Mouse (Mus musculus): ENCODE data around the gene Homez. TPM values are rescaled to one million over a fixed set of nuclear protein-coding genes. Genes with fewer than 3 reads are reported as not detected.

The Homez gene
- polyA plus RNA-seq, 1 experiment, result 5.2 TPM

- Histone ChIP-seq H3K27ac (ENCODE audit: insufficient read depth, low read depth, low read length) (no peak overlapping the region), H3K4me1 (ENCODE audit: control insufficient read depth, insufficient read depth, low read length) (no peaks in the 10 kb centered on the region), H3K4me3 (ENCODE audit: insufficient read depth, low read length) (no peak overlapping the region)
- TF ChIP-seq CTCF (IDR thresholded peaks at IDR 0.05; ENCODE audit: low read depth, low read length) (no peak), POLR2A (IDR thresholded peaks at IDR 0.05; ENCODE audit: borderline replicate concordance, low read depth, low read length) (no peak)
Measured at GRCm38 (mm10) chr14:54857891-54858290, 12.9 kb downstream of the Homez start.

DNA sequence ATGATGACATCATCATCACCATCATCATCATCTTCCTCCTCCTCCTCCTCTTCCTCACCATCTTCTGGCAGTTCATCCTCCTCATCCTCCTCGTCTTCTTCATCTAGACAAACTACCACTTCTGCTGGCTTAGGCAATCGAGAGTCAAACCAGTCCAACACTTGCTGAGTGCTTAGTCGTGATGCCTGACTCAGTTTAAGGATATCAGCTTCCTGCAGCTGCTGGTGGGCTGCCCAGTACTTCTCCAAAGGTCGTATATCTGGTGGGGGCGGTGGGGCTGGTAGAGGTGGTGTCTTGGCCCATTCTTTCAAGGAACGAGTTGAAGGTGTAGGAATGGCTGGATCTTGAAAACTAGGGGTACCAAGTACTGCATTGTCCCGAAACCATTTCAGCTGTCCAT lies 14.1 kb downstream of the Homez start:
- Histone ChIP-seq H3K27ac (ENCODE audit: insufficient read depth, low read depth, low read length) (no peak overlapping the region), H3K4me3 (ENCODE audit: insufficient read depth, low read length) (no peak overlapping the region), H3K4me1 (ENCODE audit: control insufficient read depth, insufficient read depth, low read length) (no peaks in the 10 kb centered on the region)
- no peak for TF ChIP-seq CTCF (IDR thresholded peaks at IDR 0.05; ENCODE audit: low read depth, low read length)
- TF ChIP-seq POLR2A (IDR thresholded peaks at IDR 0.05; ENCODE audit: borderline replicate concordance, low read depth, low read length), result no peak

DNA sequence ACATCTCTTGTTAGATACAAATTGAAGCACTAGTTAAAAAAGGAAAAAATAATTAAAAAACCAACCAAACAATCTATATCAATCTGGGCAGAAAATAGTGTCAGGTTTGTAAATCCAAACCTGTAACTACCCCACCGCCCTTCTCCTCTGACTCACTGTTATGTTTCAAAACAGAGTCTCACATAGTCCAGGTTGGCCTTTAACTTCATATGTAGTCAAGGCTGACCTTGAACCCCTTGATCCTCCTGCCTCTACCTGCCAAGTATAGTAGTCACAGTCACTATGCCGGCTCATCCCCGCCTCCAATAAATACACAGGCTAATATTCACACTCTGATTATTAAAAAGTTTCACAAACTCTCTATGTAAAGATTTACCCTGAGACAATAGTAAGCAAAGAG lies 15.0 kb downstream of the Homez start:
- no peaks in the 10 kb centered on the region for H3K4me1 ChIP-seq (ENCODE audit: control insufficient read depth, insufficient read depth, low read length)
- no peak overlapping the region for H3K27ac ChIP-seq (ENCODE audit: insufficient read depth, low read depth, low read length)
- no peak for TF ChIP-seq POLR2A (IDR thresholded peaks at IDR 0.05; ENCODE audit: borderline replicate concordance, low read depth, low read length)
- no peak for TF ChIP-seq CTCF (IDR thresholded peaks at IDR 0.05; ENCODE audit: low read depth, low read length)
- no peak overlapping the region for H3K4me3 ChIP-seq (ENCODE audit: insufficient read depth, low read length)

- H3K4me3 ChIP-seq (ENCODE audit: insufficient read depth, low read length), result no peak overlapping the region
- H3K4me1 ChIP-seq (ENCODE audit: control insufficient read depth, insufficient read depth, low read length), result peaks cover 2% of the 10 kb centered on the region; the same call in 1 of the 2 replicates
- H3K27ac ChIP-seq (ENCODE audit: insufficient read depth, low read depth, low read length), result no peak overlapping the region
- no peak for TF ChIP-seq POLR2A (IDR thresholded peaks at IDR 0.05; ENCODE audit: borderline replicate concordance, low read depth, low read length)
- TF ChIP-seq CTCF (IDR thresholded peaks at IDR 0.05; ENCODE audit: low read depth, low read length), result no peak
Measured at GRCm38 (mm10) chr14:54843461-54843860, 27.3 kb downstream of the Homez start.

- H3K4me3 ChIP-seq (ENCODE audit: insufficient read depth, low read length), result no peak overlapping the region
- TF ChIP-seq POLR2A (IDR thresholded peaks at IDR 0.05; ENCODE audit: borderline replicate concordance, low read depth, low read length), result no peak
- no peak for TF ChIP-seq CTCF (IDR thresholded peaks at IDR 0.05; ENCODE audit: low read depth, low read length)
- H3K4me1 ChIP-seq (ENCODE audit: control insufficient read depth, insufficient read depth, low read length), result no peaks in the 10 kb centered on the region
- H3K27ac ChIP-seq (ENCODE audit: insufficient read depth, low read depth, low read length), result no peak overlapping the region
Measured at GRCm38 (mm10) chr14:54823716-54824115, 47.0 kb downstream of the Homez start.

DNA sequence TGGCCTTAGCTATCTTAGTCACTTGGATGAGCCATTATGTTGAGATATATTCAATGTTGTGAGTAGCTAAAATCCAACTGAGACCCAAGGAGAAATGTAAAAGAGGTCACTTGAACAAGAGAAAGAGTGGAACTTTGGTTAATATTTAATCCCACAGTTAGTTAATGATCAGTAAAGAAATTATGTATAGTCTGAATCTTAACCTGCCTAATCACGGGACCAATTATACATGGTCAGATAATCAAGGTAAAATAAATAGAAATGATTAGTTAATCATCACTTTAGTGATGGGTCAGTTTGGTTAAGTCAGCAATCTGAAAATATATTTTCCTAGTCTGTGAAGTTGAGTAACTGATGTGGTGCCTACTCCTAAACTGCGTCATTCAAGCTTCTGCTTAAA lies 48.5 kb downstream of the Homez start:
- TF ChIP-seq POLR2A (IDR thresholded peaks at IDR 0.05; ENCODE audit: borderline replicate concordance, low read depth, low read length) (no peak), CTCF (IDR thresholded peaks at IDR 0.05; ENCODE audit: low read depth, low read length) (no peak)
- no peak overlapping the region for H3K27ac ChIP-seq (ENCODE audit: insufficient read depth, low read depth, low read length)
- no peak overlapping the region for H3K4me3 ChIP-seq (ENCODE audit: insufficient read depth, low read length)
- H3K4me1 ChIP-seq (ENCODE audit: control insufficient read depth, insufficient read depth, low read length), result no peaks in the 10 kb centered on the region

- no peak overlapping the region for H3K27ac ChIP-seq (ENCODE audit: insufficient read depth, low read depth, low read length)
- no peak overlapping the region for H3K4me3 ChIP-seq (ENCODE audit: insufficient read depth, low read length)
- no peaks in the 10 kb centered on the region for H3K4me1 ChIP-seq (ENCODE audit: control insufficient read depth, insufficient read depth, low read length)
- TF ChIP-seq CTCF (IDR thresholded peaks at IDR 0.05; ENCODE audit: low read depth, low read length) (no peak), POLR2A (IDR thresholded peaks at IDR 0.05; ENCODE audit: borderline replicate concordance, low read depth, low read length) (no peak)
Measured at GRCm38 (mm10) chr14:54817791-54818190, 53.0 kb downstream of the Homez start.

DNA sequence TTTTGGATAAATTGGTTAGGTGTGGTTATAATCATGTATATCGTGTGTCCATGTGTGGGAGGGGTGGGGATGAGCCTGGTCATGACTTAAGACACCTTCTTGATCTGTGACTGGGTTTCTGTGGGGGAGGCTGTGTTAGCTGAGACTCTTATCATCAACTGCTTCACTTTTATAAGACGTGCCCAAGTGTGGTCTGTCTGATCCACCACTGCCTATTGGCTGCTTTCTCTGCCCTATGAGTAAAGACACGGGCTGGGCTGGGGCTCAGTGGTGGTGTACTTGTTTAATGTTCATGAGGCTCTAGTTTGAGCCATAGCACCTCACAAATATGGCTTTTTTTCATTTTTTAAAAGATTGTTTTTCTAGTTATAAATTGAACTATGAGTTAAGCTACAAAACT lies 55.0 kb downstream of the Homez start:
- Histone ChIP-seq H3K4me1 (ENCODE audit: control insufficient read depth, insufficient read depth, low read length) (no peaks in the 10 kb centered on the region), H3K27ac (ENCODE audit: insufficient read depth, low read depth, low read length) (no peak overlapping the region), H3K4me3 (ENCODE audit: insufficient read depth, low read length) (no peak overlapping the region)
- TF ChIP-seq CTCF (IDR thresholded peaks at IDR 0.05; ENCODE audit: low read depth, low read length) (no peak), POLR2A (IDR thresholded peaks at IDR 0.05; ENCODE audit: borderline replicate concordance, low read depth, low read length) (no peak)

DNA sequence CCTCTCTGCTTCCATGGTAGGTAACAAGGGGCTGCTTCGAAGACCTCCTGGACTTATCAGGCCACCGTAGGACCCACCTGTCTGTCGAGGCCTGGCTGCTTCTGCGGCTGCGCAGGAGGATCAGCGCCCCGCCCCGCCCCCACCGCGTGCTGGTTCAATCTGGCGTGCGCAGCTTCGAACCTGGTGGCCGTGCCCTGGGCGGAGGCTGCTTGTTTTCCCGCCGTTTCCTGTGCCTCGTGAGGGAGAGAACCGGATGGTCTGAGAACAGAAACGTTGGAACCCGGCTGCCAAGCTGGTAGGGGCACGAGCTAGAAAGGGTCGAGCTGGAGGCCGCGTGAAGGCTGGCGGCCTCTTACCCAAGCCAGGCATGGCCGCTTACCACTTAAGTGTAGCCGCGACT lies 56.8 kb downstream of the Homez start, which contains the start of gene Rnf212b:
TSS of gene Rnf212b (plus strand) at position 151 of the 400 bp plus-strand sequence.
- TF ChIP-seq POLR2A (IDR thresholded peaks at IDR 0.05; ENCODE audit: borderline replicate concordance, low read depth, low read length) (no peak), CTCF (IDR thresholded peaks at IDR 0.05; ENCODE audit: low read depth, low read length) (no peak)
- H3K4me1 ChIP-seq (ENCODE audit: control insufficient read depth, insufficient read depth, low read length), result peaks cover 3% of the 10 kb centered on the region; the same call in 1 of the 2 replicates
- no peak within 1 kb of the TSS for H3K27ac ChIP-seq (ENCODE audit: insufficient read depth, low read depth, low read length)
- no peak within 1 kb of the TSS for H3K4me3 ChIP-seq (ENCODE audit: insufficient read depth, low read length)

GRCm38 (mm10) chr14:54809668-54810033 lies 61.1 kb downstream of the Homez start:
- Histone ChIP-seq H3K27ac (ENCODE audit: insufficient read depth, low read depth, low read length) (no peak overlapping the region), H3K4me3 (ENCODE audit: insufficient read depth, low read length) (no peak overlapping the region), H3K4me1 (ENCODE audit: control insufficient read depth, insufficient read depth, low read length) (peaks cover 3% of the 10 kb centered on the region; the same call in 1 of the 2 replicates)
- TF ChIP-seq CTCF (IDR thresholded peaks at IDR 0.05; ENCODE audit: low read depth, low read length) (no peak), POLR2A (IDR thresholded peaks at IDR 0.05; ENCODE audit: borderline replicate concordance, low read depth, low read length) (no peak)

Data from bone marrow macrophage, adult 2 months (primary cell).